Mouse (Mus musculus) heart, embryonic 11.5 days (tissue): ENCODE results near the gene Espnl. TPM values are rescaled to one million over a fixed set of nuclear protein-coding genes. Genes with fewer than 3 reads are reported as not detected.

Source experiments
- ATAC-seq: fragments of 200-750 bp; cut with Nextera tagmentation; replicated peaks from 2 replicates; pipeline ENCODE4 v1.8.0; 2017; ENCODE audit warnings: moderate library complexity; ENCODE audit not compliant: insufficient number of reproducible peaks, low FRiP score, low TSS enrichment
- H3K27ac ChIP-seq: fragments of 300-500 bp; sonication (generic); 2 replicates; pipeline ENCODE4 v1.5.1; 2014; ENCODE audit warnings: mild to moderate bottlenecking, low read depth, low read length
- H3K27me3 ChIP-seq: fragments of 300-500 bp; sonication (generic); 2 replicates; pipeline ENCODE4 v1.6.1; 2014; ENCODE audit warnings: mild to moderate bottlenecking, low read length, mixed read lengths; ENCODE audit not compliant: control insufficient read depth, insufficient read depth
- H3K36me3 ChIP-seq: fragments of 300-500 bp; sonication (generic); 2 replicates; pipeline ENCODE4 v1.6.1; 2014; ENCODE audit warnings: mild to moderate bottlenecking, low read length, moderate library complexity, mixed read lengths; ENCODE audit not compliant: control insufficient read depth, insufficient read depth
- H3K4me1 ChIP-seq: fragments of 300-500 bp; sonication (generic); 2 replicates; pipeline ENCODE4 v1.6.1; 2014; ENCODE audit warnings: low read length; ENCODE audit not compliant: control insufficient read depth, insufficient read depth
- H3K4me2 ChIP-seq: fragments of 300-500 bp; sonication (generic); 2 replicates; pipeline ENCODE4 v1.6.1; 2014; ENCODE audit warnings: mild to moderate bottlenecking, moderate library complexity
- H3K4me3 ChIP-seq: fragments of 300-500 bp; sonication (generic); 2 replicates; pipeline ENCODE4 v1.5.1; 2014; ENCODE audit warnings: low read depth, low read length
- H3K9ac ChIP-seq: fragments of 300-500 bp; sonication (generic); 2 replicates; pipeline ENCODE4 v1.6.1; 2014; ENCODE audit warnings: mild to moderate bottlenecking, low read depth, low read length, moderate library complexity
- H3K9me3 ChIP-seq: fragments of 300-500 bp; sonication (generic); replicated peaks from 2 replicates; pipeline ENCODE4 v1.6.1; 2016; ENCODE audit warnings: low read length; ENCODE audit not compliant: control insufficient read depth
- WGBS: fragments of 180-500 bp; shearing (Covaris S2); extraction: QIAGEN DNeasy Blood & Tissue Kit; methylation state at CpG from one replicate; pipeline ENCODE4 v1.1.7; 2014; ENCODE audit not compliant: insufficient replicate concordance; 5-methylcytosine and 5-hydroxymethylcytosine counted together
- polyA plus RNA-seq: library from polyadenylated mRNA; unstranded; fragments of >200 nt; fragmentation: Nextera tagmentation; extraction: Ambion mirVana; gene quantifications from 2 replicates; pipeline ENCODE4 v1.2.1, GENCODE M21; 2014

Espnl gene
- polyA plus RNA-seq, 1 experiment from 2014 or later: 0.06 TPM

- no peak for ATAC-seq
- Histone ChIP-seq H3K27ac (no peak overlapping the region), H3K36me3 (peaks cover 16% of the 10 kb centered on the region), H3K9ac (no peak overlapping the region), H3K4me2 (no peak overlapping the region), H3K9me3 (peaks cover 11% of the 10 kb centered on the region; the same call in 1 of the 2 replicates), H3K27me3 (peaks cover 4% of the 10 kb centered on the region), H3K4me3 (no peak overlapping the region), H3K4me1 (no peaks in the 10 kb centered on the region)
- WGBS: 68% methylated on average over 5 of the region's 5 CpGs
Observed at GRCm38 (mm10) chr1:91362113-91362512, 40.2 kb downstream of the Espnl start.

- no peak overlapping the region for H3K4me3 ChIP-seq
- H3K4me1 ChIP-seq: no peaks in the 10 kb centered on the region
- peaks cover 4% of the 10 kb centered on the region for H3K27me3 ChIP-seq
- no peak for ATAC-seq
- 84% methylated on average over 16 of the region's 16 CpGs for WGBS
- no peak overlapping the region for H3K9ac ChIP-seq
- H3K4me2 ChIP-seq: no peak overlapping the region
- no peak overlapping the region for H3K27ac ChIP-seq
- H3K36me3 ChIP-seq: peaks cover 12% of the 10 kb centered on the region
- peaks cover 11% of the 10 kb centered on the region; the same call in 1 of the 2 replicates for H3K9me3 ChIP-seq
Observed at GRCm38 (mm10) chr1:91364822-91365644, 43.2 kb downstream of the Espnl start.

- H3K27me3 ChIP-seq: peaks cover 4% of the 10 kb centered on the region
- H3K4me3 ChIP-seq: peak overlapping the region; percentile 50
- peaks cover 11% of the 10 kb centered on the region; the same call in 1 of the 2 replicates for H3K9me3 ChIP-seq
- H3K4me1 ChIP-seq: no peaks in the 10 kb centered on the region
- H3K4me2 ChIP-seq: peak overlapping the region; percentile 87
- no peak for ATAC-seq
- H3K27ac ChIP-seq: no peak overlapping the region
- no peak overlapping the region for H3K9ac ChIP-seq
- WGBS: 24% methylated on average over 8 of the region's 8 CpGs
- H3K36me3 ChIP-seq: peaks cover 12% of the 10 kb centered on the region
Observed at GRCm38 (mm10) chr1:91365816-91366214, 43.9 kb downstream of the Espnl start.

- Histone ChIP-seq H3K36me3 (peaks cover 14% of the 10 kb centered on the region), H3K4me1 (no peaks in the 10 kb centered on the region), H3K4me2 (peak within 1 kb of the TSS; percentile 87), H3K27me3 (peaks cover 4% of the 10 kb centered on the region), H3K9me3 (peaks cover 11% of the 10 kb centered on the region; the same call in 1 of the 2 replicates), H3K4me3 (peak within 1 kb of the TSS; percentile 50), H3K27ac (no peak within 1 kb of the TSS), H3K9ac (peak within 1 kb of the TSS; percentile 70; the same call in 1 of the 2 replicates)
- 2% methylated on average over 66 of the region's 68 CpGs for WGBS
- peak; percentile 16; the same call in 1 of the 2 replicates for ATAC-seq
Observed at GRCm38 (mm10) chr1:91366215-91367108, 44.6 kb downstream of the Espnl start, which contains the start of gene Erfe. Gene Erfe (plus strand): TSS chr1:91366430.

GRCm38 (mm10) chr1:91367295-91367694 is 45.4 kb downstream of the Espnl start:
- H3K9ac ChIP-seq: no peak overlapping the region
- H3K9me3 ChIP-seq: peaks cover 10% of the 10 kb centered on the region; the same call in 1 of the 2 replicates
- peaks cover 4% of the 10 kb centered on the region for H3K27me3 ChIP-seq
- H3K27ac ChIP-seq: no peak overlapping the region
- no peak overlapping the region for H3K4me2 ChIP-seq
- 93% methylated on average over 3 of the region's 3 CpGs for WGBS
- peaks cover 9% of the 10 kb centered on the region; the same call in 1 of the 2 replicates for H3K36me3 ChIP-seq
- no peak overlapping the region for H3K4me3 ChIP-seq
- H3K4me1 ChIP-seq: no peaks in the 10 kb centered on the region
- ATAC-seq: no peak

- H3K4me2 ChIP-seq: no peak overlapping the region
- H3K9ac ChIP-seq: no peak overlapping the region
- no peak overlapping the region for H3K4me3 ChIP-seq
- ATAC-seq: no peak
- no peak overlapping the region for H3K27ac ChIP-seq
- H3K9me3 ChIP-seq: peaks cover 1% of the 10 kb centered on the region; the same call in 1 of the 2 replicates
- peaks cover 17% of the 10 kb centered on the region for H3K36me3 ChIP-seq
- no peaks in the 10 kb centered on the region for H3K4me1 ChIP-seq
- peaks cover 4% of the 10 kb centered on the region for H3K27me3 ChIP-seq
- 56% methylated on average over 4 of the region's 4 CpGs for WGBS
Observed at GRCm38 (mm10) chr1:91369408-91369807, 47.5 kb downstream of the Espnl start.

- no peak overlapping the region for H3K4me2 ChIP-seq
- no peaks in the 10 kb centered on the region for H3K9me3 ChIP-seq
- peaks cover 4% of the 10 kb centered on the region for H3K27me3 ChIP-seq
- no peak overlapping the region for H3K27ac ChIP-seq
- 81% methylated on average over 23 of the region's 23 CpGs for WGBS
- H3K4me3 ChIP-seq: no peak overlapping the region
- ATAC-seq: no peak
- H3K9ac ChIP-seq: no peak overlapping the region
- H3K4me1 ChIP-seq: no peaks in the 10 kb centered on the region
- H3K36me3 ChIP-seq: peaks cover 19% of the 10 kb centered on the region
Observed at GRCm38 (mm10) chr1:91370055-91370454, 48.2 kb downstream of the Espnl start.

- Histone ChIP-seq H3K9me3 (no peaks in the 10 kb centered on the region), H3K4me2 (no peak overlapping the region), H3K4me3 (no peak overlapping the region), H3K27ac (no peak overlapping the region), H3K27me3 (no peaks in the 10 kb centered on the region), H3K36me3 (peaks cover 45% of the 10 kb centered on the region), H3K9ac (no peak overlapping the region), H3K4me1 (peaks cover 6% of the 10 kb centered on the region; the same call in 1 of the 2 replicates)
- 81% methylated on average over 6 of the region's 6 CpGs for WGBS
- ATAC-seq: no peak
Observed at GRCm38 (mm10) chr1:91373414-91373835, 51.5 kb downstream of the Espnl start.
